Mouse (Mus musculus) inflammation-experienced regulatory T-cells, adult 6 months (primary cell): Measurements from ENCODE around the gene Ndufa12. TPM values are rescaled to one million over a fixed set of nuclear protein-coding genes. Genes with fewer than 3 reads are reported as not detected.

Experiments
- ATAC-seq: one replicate; pipeline ENCODE4 v1.8.0; 2017
- polyA plus RNA-seq, 3 experiments: library from polyadenylated mRNA; unstranded; fragments of 100-300 nt; shearing (Covaris generic); gene quantifications; one replicate each; pipeline ENCODE4 v1.2.1; 2017

The Ndufa12 gene
- polyA plus RNA-seq, 3 experiments from 2014 or later = 133 to 203 (median 177) TPM

- no peak for ATAC-seq
Measured at GRCm38 (mm10) chr10:94230172-94230981, 31.9 kb downstream of the Ndufa12 start.

- ATAC-seq = no peak
Measured at GRCm38 (mm10) chr10:94231025-94231424, 32.5 kb downstream of the Ndufa12 start.

- no peak for ATAC-seq
Measured at GRCm38 (mm10) chr10:94235200-94235599, 36.7 kb downstream of the Ndufa12 start.

- no peak for ATAC-seq
Measured at GRCm38 (mm10) chr10:94241346-94241745, 42.8 kb downstream of the Ndufa12 start.

GRCm38 (mm10) chr10:94247748-94248349 lies 49.3 kb downstream of the Ndufa12 start:
- no peak for ATAC-seq

- no peak for ATAC-seq
Measured at GRCm38 (mm10) chr10:94249575-94250456, 51.3 kb downstream of the Ndufa12 start.

- no peak for ATAC-seq
Measured at GRCm38 (mm10) chr10:94253260-94253807, 54.8 kb downstream of the Ndufa12 start.

- ATAC-seq = no peak
Measured at GRCm38 (mm10) chr10:94254766-94255165, 56.2 kb downstream of the Ndufa12 start.

GRCm38 (mm10) chr10:94255744-94256143 lies 57.2 kb downstream of the Ndufa12 start:
- no peak for ATAC-seq

GRCm38 (mm10) chr10:94256518-94256917 lies 58.0 kb downstream of the Ndufa12 start:
- ATAC-seq = no peak

GRCm38 (mm10) chr10:94260544-94260943 lies 62.0 kb downstream of the Ndufa12 start:
- ATAC-seq = no peak

GRCm38 (mm10) chr10:94262646-94263045 lies 64.1 kb downstream of the Ndufa12 start:
- no peak for ATAC-seq

GRCm38 (mm10) chr10:94263211-94263610 lies 64.7 kb downstream of the Ndufa12 start:
- no peak for ATAC-seq

- ATAC-seq = no peak
Measured at GRCm38 (mm10) chr10:94265656-94266542, 67.4 kb downstream of the Ndufa12 start.

Other genes with a start within 250 kb of the Ndufa12 start
- 10 to 100 TPM; 10.3 to 13.7 (median 10.3) TPM for gene Vezt, start 162.9 kb upstream of the Ndufa12 start, polyA plus RNA-seq
- 1 to 10 TPM in 2 of 3 experiments, under 1 TPM in 1; 0.50 to 1.6 (median 1.5) TPM for gene Fgd6, start 162.7 kb upstream of the Ndufa12 start, polyA plus RNA-seq
- 1 to 10 TPM; 1.7 to 5.5 (median 5.2) TPM for gene Nr2c1, start 50.7 kb upstream of the Ndufa12 start, polyA plus RNA-seq
- not detected for gene Gm4792, start 100.0 kb downstream of the Ndufa12 start, polyA plus RNA-seq
- 1 to 10 TPM in 2 of 3 experiments, under 1 TPM in 1; 0.38 to 1.6 (median 1.0) TPM for gene Tmcc3, start 113.2 kb downstream of the Ndufa12 start, polyA plus RNA-seq